Mouse (Mus musculus) hindbrain, embryonic 13.5 days (tissue): ENCODE measurements at regions not wholly inside any gene's neighbourhood (a gene's known extent, or its start where the extent isn't known, plus 50 kb on each side); places are given as distances from the start of the nearest gene placed in this dataset.

Experiments
- ATAC-seq: fragments of 200-750 bp; cut with Nextera tagmentation; 2 replicates; pipeline ENCODE4 v1.8.0; 2017; ENCODE audit warnings: moderate TSS enrichment; ENCODE audit not compliant: low FRiP score
- H3K27ac ChIP-seq: fragments of 300-500 bp; sonication (generic); 2 replicates; pipeline ENCODE4 v1.5.1; 2015; ENCODE audit warnings: inconsistent platforms, mild to moderate bottlenecking, moderate library complexity
- H3K27me3 ChIP-seq: fragments of 300-500 bp; sonication (generic); 2 replicates; pipeline ENCODE4 v1.6.1; 2015; ENCODE audit warnings: mild to moderate bottlenecking, inconsistent platforms
- H3K36me3 ChIP-seq: fragments of 300-500 bp; sonication (generic); 2 replicates; pipeline ENCODE4 v1.6.1; 2015; ENCODE audit warnings: mild to moderate bottlenecking, inconsistent platforms
- H3K4me1 ChIP-seq: fragments of 300-500 bp; sonication (generic); replicated peaks from 2 replicates; pipeline ENCODE4 v1.6.1; 2015; ENCODE audit warnings: inconsistent platforms
- H3K4me2 ChIP-seq: fragments of 300-500 bp; sonication (generic); 2 replicates; pipeline ENCODE4 v1.6.1; 2015; ENCODE audit warnings: inconsistent platforms, mild to moderate bottlenecking, moderate library complexity
- H3K4me3 ChIP-seq: fragments of 300-500 bp; sonication (generic); 2 replicates; pipeline ENCODE4 v1.5.1; 2015; ENCODE audit warnings: mild to moderate bottlenecking, inconsistent platforms
- H3K9ac ChIP-seq: fragments of 300-500 bp; sonication (generic); 2 replicates; pipeline ENCODE4 v1.6.1; 2015; ENCODE audit warnings: mild to moderate bottlenecking, inconsistent platforms
- H3K9me3 ChIP-seq: fragments of 300-500 bp; sonication (generic); 2 replicates; pipeline ENCODE4 v1.6.1; 2016; ENCODE audit warnings: inconsistent platforms
- WGBS: fragments of 180-500 bp; shearing (Covaris S2); methylation state at CpG from one replicate; pipeline ENCODE4 v1.1.7; 2015; 5-methylcytosine and 5-hydroxymethylcytosine counted together

DNA sequence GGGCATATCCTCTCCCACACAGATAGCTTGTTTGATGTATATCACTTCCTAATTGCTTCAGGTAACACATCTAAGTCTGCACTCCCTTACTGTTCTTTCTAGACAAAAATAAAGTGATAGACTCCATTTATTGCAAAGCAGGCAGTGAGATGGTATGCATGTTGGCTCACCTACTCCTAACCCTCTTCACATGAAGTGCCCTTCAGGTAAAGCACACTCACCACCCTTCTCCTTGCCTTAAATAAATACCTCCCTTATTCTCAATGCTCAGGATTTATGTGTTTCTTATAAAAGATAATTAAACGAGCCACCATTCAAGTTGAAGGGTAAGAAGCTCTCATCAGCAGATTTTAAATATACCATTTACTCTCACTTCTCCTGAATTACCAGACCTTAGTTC lies 1347.7 kb upstream of the Zeb2 start:
- Histone ChIP-seq H3K27me3 (no peaks in the 10 kb centered on the region), H3K9ac (no peak overlapping the region), H3K4me2 (no peak overlapping the region), H3K4me3 (no peak overlapping the region), H3K36me3 (no peaks in the 10 kb centered on the region), H3K27ac (no peak overlapping the region), H3K4me1 (0 out of 2 replicates have a peak, but pooled peaks cover 4% of the 10 kb centered on the region), H3K9me3 (no peaks in the 10 kb centered on the region)
- ATAC-seq: no peak
- 84% methylated on average over 1 of the region's 1 CpGs for WGBS

DNA sequence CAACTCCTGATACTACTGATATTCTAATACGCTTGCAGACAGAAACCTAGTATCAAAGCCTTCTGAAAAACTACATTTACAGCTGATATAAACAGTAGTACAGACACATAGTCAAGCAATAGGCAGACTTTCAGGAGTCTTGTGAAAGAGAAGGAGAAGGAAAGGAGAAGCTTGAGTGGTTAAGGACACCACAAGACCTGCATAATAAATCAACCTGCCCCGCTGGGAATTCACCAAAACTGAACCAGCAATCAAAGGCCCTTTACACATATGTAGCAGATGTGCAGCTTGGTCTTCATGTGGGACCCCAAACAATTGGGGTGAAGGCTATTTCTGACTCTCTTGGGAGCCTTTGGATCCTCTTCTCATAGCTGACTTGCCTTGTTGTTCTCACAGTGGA lies 1345.5 kb upstream of the Zeb2 start:
- H3K27ac ChIP-seq: no peak overlapping the region
- H3K9ac ChIP-seq: no peak overlapping the region
- H3K4me2 ChIP-seq: no peak overlapping the region
- 0 out of 2 replicates have a peak, but pooled peaks cover 4% of the 10 kb centered on the region for H3K4me1 ChIP-seq
- H3K27me3 ChIP-seq: no peaks in the 10 kb centered on the region
- 96% methylated on average over 2 of the region's 2 CpGs for WGBS
- no peaks in the 10 kb centered on the region for H3K36me3 ChIP-seq
- ATAC-seq: no peak
- no peak overlapping the region for H3K4me3 ChIP-seq
- no peaks in the 10 kb centered on the region for H3K9me3 ChIP-seq

DNA sequence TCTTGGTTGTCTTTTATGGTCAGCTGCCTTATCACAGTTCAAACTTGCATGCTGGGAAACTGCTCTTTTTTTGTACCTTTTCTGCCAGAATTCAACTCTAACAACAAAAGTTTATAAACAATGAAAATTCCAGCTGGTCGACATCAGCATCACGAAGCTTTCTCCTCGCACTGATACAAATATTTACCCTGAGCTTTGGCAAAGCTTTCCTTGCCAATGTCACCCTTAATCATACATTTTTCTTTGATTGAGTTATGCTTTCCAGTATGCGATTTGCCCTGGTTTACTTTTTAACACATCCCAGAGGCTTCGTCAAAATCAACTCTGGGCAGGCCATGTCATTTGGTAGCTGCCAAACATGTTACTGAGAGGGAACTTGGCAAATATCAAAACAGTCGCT lies 1333.5 kb upstream of the Zeb2 start:
- 78% methylated on average over 6 of the region's 6 CpGs for WGBS
- H3K9me3 ChIP-seq: no peaks in the 10 kb centered on the region
- no peak overlapping the region for H3K9ac ChIP-seq
- no peaks in the 10 kb centered on the region for H3K4me1 ChIP-seq
- ATAC-seq: no peak
- no peaks in the 10 kb centered on the region for H3K27me3 ChIP-seq
- H3K27ac ChIP-seq: no peak overlapping the region
- H3K4me2 ChIP-seq: no peak overlapping the region
- no peaks in the 10 kb centered on the region for H3K36me3 ChIP-seq
- no peak overlapping the region for H3K4me3 ChIP-seq

DNA sequence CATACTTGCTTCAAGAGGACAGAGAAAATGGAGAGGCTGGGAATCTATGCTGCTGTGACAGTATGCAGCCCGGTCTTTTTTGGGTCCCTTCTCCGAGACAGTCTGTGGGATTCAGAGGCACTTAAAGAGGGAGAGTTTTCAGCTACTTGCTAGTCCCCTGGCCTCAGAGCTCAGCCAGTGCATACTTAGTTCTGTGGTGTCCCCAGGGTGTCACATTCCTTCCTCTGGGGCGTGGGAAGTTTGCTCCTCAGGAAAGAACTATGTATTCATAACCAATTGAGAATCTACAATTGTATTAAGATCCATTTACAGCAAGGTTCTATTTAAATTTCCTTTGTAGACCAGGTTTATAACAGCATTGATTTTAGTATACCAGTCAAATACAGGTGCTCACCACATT lies 1328.1 kb upstream of the Zeb2 start:
- WGBS: 63% methylated on average over 3 of the region's 3 CpGs
- H3K4me1 ChIP-seq: peaks cover 8% of the 10 kb centered on the region
- ATAC-seq: no peak

DNA sequence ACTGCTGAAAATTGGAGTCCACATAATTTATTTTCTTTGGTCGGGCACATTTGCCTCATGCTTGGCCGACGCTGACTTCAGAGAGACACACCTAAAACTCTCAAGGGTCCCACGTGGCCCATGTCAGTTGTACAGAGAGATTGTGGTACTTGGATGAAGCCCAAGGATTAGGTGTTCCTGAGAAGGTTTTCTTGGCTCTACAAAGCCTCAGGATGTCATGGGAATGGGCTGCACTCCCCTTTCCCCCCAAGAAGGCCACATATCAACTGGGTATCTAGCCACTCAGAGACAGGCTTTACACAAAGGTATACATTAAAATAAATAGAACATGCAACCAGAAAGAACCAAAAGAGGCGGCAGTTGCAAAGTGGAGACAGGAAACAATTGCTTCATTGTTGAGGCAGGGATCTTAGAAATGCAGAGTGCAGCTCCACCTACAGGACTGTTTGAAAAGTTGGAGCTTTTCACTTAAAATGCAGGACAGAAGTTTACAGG lies 1326.5 kb upstream of the Zeb2 start:
- no peak overlapping the region for H3K27ac ChIP-seq
- ATAC-seq: peak; percentile 80

More for the DNA sequence above, 1328.1 kb upstream of the Zeb2 start:
- Histone ChIP-seq H3K36me3 (no peaks in the 10 kb centered on the region), H3K9me3 (no peaks in the 10 kb centered on the region), H3K27ac (no peak overlapping the region), H3K4me2 (no peak overlapping the region), H3K4me3 (no peak overlapping the region), H3K27me3 (no peaks in the 10 kb centered on the region), H3K9ac (no peak overlapping the region)

GRCm38 (mm10) chr2:46443061-46443685 lies 1326.0 kb upstream of the Zeb2 start:
- H3K4me1 ChIP-seq: peaks cover 8% of the 10 kb centered on the region
- ATAC-seq: peak; percentile 69
- no peak overlapping the region for H3K4me3 ChIP-seq
- H3K9ac ChIP-seq: no peak overlapping the region
- H3K4me2 ChIP-seq: no peak overlapping the region; the same call in 1 of the 2 replicates
- no peaks in the 10 kb centered on the region for H3K27me3 ChIP-seq
- H3K27ac ChIP-seq: no peak overlapping the region
- H3K36me3 ChIP-seq: no peaks in the 10 kb centered on the region
- WGBS: 62% methylated on average over 6 of the region's 6 CpGs
- H3K9me3 ChIP-seq: no peaks in the 10 kb centered on the region

More for the DNA sequence above, 1326.5 kb upstream of the Zeb2 start:
- Histone ChIP-seq H3K4me3 (no peak overlapping the region), H3K9me3 (no peaks in the 10 kb centered on the region), H3K4me1 (peaks cover 8% of the 10 kb centered on the region), H3K4me2 (no peak overlapping the region; the same call in 1 of the 2 replicates), H3K9ac (no peak overlapping the region), H3K27me3 (no peaks in the 10 kb centered on the region), H3K36me3 (no peaks in the 10 kb centered on the region)
- WGBS: 27% methylated on average over 5 of the region's 5 CpGs

DNA sequence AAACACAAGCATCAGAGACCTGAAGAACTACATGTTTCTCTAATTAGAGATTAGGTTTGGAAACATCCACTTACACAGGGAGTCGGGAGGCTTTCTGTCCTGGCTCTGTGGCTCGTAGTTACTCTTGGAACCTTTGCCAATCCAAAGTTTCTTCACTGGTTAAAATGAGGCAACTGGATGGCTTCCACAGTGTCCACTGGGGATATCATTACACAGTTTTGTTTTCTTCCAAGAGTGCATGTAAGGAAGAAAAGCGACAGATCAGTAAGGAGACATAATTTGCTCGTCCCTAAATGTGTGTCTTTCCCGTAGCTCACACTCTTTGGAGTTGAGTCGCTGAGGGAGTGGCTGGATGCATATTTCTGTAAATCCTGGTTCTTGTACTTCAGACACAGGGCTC lies 1325.4 kb upstream of the Zeb2 start:
- peaks cover 8% of the 10 kb centered on the region for H3K4me1 ChIP-seq
- no peak overlapping the region for H3K4me3 ChIP-seq
- no peak overlapping the region for H3K9ac ChIP-seq
- H3K27ac ChIP-seq: no peak overlapping the region
- H3K27me3 ChIP-seq: no peaks in the 10 kb centered on the region
- no peak overlapping the region for H3K4me2 ChIP-seq
- H3K36me3 ChIP-seq: no peaks in the 10 kb centered on the region
- no peaks in the 10 kb centered on the region for H3K9me3 ChIP-seq
- no peak for ATAC-seq
- WGBS: 83% methylated on average over 6 of the region's 6 CpGs

GRCm38 (mm10) chr2:46441927-46442326 lies 1324.7 kb upstream of the Zeb2 start:
- no peak for ATAC-seq
- Histone ChIP-seq H3K4me3 (no peak overlapping the region), H3K27me3 (no peaks in the 10 kb centered on the region), H3K4me2 (no peak overlapping the region), H3K9ac (no peak overlapping the region), H3K9me3 (no peaks in the 10 kb centered on the region), H3K27ac (no peak overlapping the region), H3K36me3 (no peaks in the 10 kb centered on the region), H3K4me1 (peaks cover 8% of the 10 kb centered on the region)
- whole genome bisulfite sequencing: 89% methylated on average over 8 of the region's 8 CpGs

DNA sequence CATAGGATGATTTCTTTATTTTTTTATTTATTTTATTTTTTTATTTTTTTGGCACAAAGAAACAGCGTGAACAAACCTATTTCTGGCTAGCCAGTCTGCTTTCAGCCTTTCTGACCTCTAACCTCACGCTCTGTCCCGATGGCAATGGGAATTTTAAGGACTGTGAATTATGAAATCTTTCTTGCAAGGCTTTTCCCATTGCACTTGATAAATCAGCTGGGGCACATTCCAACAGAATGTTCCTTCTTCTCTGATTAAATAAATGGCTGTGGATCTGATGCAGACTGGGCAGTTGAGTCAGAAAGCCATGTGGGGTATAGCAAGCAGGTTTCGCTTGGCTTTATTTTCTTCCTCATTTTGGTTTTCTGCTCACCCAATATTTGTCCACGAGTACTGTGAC lies 1324.2 kb upstream of the Zeb2 start:
- H3K4me2 ChIP-seq: no peak overlapping the region
- WGBS: 87% methylated on average over 5 of the region's 5 CpGs
- H3K9me3 ChIP-seq: no peaks in the 10 kb centered on the region
- no peak for ATAC-seq
- no peaks in the 10 kb centered on the region for H3K27me3 ChIP-seq
- no peak overlapping the region for H3K27ac ChIP-seq
- peaks cover 8% of the 10 kb centered on the region for H3K4me1 ChIP-seq
- no peaks in the 10 kb centered on the region for H3K36me3 ChIP-seq
- H3K4me3 ChIP-seq: no peak overlapping the region
- H3K9ac ChIP-seq: no peak overlapping the region

DNA sequence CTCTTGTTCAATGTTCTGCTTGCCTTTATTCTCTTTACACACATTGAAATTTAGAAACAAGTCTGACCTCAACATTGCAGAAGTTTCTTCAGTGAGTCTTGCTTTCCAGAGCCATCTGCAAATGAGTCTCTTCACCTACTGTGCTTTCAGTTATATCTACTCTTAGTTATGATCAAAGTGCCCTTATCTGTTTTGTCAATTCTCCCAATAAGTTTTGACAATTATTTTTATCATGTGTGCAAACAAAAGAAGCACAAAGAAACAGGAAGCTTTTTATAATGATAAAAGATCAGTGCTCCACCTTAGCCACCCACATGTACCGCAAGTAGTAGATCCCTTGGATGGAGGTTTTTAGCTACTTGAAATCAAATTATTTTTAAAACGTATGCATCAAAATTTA lies 1322.8 kb upstream of the Zeb2 start:
- Histone ChIP-seq H3K4me3 (no peak overlapping the region), H3K4me1 (peaks cover 8% of the 10 kb centered on the region), H3K36me3 (no peaks in the 10 kb centered on the region), H3K4me2 (no peak overlapping the region), H3K9me3 (no peaks in the 10 kb centered on the region), H3K9ac (no peak overlapping the region), H3K27me3 (no peaks in the 10 kb centered on the region), H3K27ac (no peak overlapping the region)
- no peak for ATAC-seq
- WGBS: 86% methylated on average over 2 of the region's 2 CpGs

GRCm38 (mm10) chr2:46418281-46418680 lies 1301.1 kb upstream of the Zeb2 start:
- Histone ChIP-seq H3K9me3 (no peaks in the 10 kb centered on the region), H3K36me3 (no peaks in the 10 kb centered on the region), H3K27me3 (no peaks in the 10 kb centered on the region), H3K4me1 (no peaks in the 10 kb centered on the region), H3K27ac (no peak overlapping the region), H3K9ac (no peak overlapping the region), H3K4me2 (no peak overlapping the region), H3K4me3 (no peak overlapping the region)
- ATAC-seq: no peak
- 96% methylated on average over 1 of the region's 1 CpGs for WGBS

DNA sequence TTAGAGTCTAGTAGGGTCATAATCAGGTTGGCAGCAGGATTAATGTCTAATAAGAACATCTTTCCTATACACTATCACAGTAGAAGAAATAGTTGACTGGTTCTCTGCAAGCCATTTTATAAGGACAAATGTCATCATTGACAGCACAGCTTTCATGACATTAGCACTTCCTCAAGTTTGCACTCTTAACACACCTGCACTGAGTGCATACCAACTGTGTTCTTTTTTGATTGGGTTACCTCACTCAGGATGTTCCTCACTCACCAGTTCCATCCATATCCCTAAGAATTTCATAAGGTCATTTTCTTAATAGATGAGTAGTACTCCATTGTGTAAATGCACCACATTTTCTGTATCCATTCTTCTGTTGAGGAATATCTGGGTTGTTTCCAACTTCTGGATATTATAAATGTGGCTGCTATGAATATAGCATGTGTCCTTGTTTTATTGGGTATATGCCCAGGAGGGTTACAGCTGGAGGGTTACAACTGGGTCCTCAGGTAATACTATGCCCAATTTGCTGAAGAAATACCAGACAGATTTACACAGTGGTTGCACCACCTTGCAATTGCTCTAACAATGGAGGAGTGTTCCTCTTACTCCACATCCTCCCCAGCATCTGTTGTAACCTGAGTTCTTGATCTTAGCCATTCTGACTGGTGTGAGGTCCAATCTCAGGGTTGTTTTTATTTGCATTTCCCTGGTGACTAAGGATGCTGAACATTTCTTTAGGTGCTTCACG lies 1285.3 kb upstream of the Zeb2 start:
- Histone ChIP-seq H3K9me3 (no peaks in the 10 kb centered on the region), H3K27me3 (no peaks in the 10 kb centered on the region), H3K36me3 (no peaks in the 10 kb centered on the region), H3K4me3 (no peak overlapping the region), H3K4me1 (no peaks in the 10 kb centered on the region), H3K27ac (no peak overlapping the region), H3K9ac (no peak overlapping the region), H3K4me2 (no peak overlapping the region)
- WGBS: 90% methylated on average over 1 of the region's 1 CpGs
- no peak for ATAC-seq

GRCm38 (mm10) chr2:46394161-46394560 lies 1277.0 kb upstream of the Zeb2 start:
- H3K9me3 ChIP-seq: no peaks in the 10 kb centered on the region
- ATAC-seq: no peak
- H3K4me3 ChIP-seq: no peak overlapping the region
- no peak overlapping the region for H3K27ac ChIP-seq
- no peak overlapping the region for H3K4me2 ChIP-seq
- no peaks in the 10 kb centered on the region for H3K27me3 ChIP-seq
- H3K36me3 ChIP-seq: no peaks in the 10 kb centered on the region
- no peak overlapping the region for H3K9ac ChIP-seq
- H3K4me1 ChIP-seq: no peaks in the 10 kb centered on the region
- 75% methylated on average over 2 of the region's 2 CpGs for WGBS
